Mouse (Mus musculus) right cerebral cortex, adult 2 months (tissue): Measurements from ENCODE around the gene Qdpr.
"Not testable (repeated sequence)": the region's sequence is repeated elsewhere in the genome, so short reads cannot be mapped to it uniquely, and the experiment has no call there.

Experiments used
- DNase-seq, 2 experiments: peaks; one replicate each; pipeline ENCODE4 v3.0.0; 2021 to 2022; ENCODE audit warnings: low spot score in 2 of 2

The Qdpr gene

DNA sequence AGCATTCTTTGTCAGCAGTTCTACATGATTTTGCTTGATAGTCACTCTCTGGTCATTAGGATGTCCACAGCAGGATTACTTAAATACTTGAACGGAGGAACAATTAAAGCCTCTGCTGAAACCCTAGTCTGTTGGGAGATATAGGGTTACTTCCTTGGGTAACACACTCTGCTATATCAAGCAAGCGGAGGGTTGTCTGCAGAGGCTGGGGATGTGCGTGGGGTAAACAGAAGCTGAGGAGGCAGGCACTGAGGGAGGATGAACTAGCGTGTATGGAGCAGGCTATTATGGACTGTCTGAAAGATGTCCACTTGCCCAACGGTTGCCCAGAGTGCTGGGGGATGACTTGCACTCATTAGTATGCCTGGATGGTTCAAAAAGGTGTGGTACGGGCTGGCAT, 3.4 kb upstream of the Qdpr start, which contains the start of gene Clrn2:
Gene Clrn2 (plus strand): TSS at position 301 of the 400 bp plus-strand sequence.
- no peak for DNase-seq

DNA sequence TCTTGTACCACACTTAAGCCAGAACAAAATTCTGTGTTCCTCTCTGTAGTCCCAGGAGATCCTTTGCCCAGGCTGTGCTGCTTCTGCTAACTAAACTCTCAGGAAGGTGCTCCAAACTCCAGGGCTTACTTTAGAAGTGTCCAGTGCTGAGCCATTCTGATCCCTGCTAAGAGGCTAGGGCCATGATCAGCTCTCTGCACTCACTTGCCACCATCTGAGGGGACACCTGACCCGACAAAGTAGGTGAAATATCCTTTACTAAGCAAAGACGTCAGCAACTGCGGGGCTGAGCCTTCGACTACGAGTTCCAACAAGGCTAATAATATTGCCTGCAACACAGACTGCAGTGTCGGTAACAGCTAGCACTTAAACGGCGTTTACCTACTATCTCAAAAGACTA, 830 bp downstream of the Qdpr start:
- no peak for DNase-seq

DNA sequence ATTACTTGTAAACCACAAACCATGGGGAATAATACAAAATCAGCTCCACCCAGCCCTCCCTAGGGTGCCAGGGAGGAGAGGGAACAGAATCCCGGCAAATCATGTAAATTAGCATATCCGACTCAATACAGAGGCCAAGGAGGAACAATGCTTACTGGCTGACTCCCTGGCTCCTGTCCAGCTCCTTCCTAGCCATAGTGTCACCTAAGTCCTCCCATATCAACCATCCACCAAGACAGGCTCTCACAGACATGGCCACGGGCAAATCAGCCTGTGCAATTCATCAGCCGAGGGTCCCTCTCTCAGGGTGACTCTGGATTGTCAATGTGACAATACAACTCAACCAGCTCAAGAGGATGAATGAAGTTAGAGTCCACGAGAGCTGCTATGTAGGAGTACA, 1.4 kb downstream of the Qdpr start:
- DNase-seq = no peak

DNA sequence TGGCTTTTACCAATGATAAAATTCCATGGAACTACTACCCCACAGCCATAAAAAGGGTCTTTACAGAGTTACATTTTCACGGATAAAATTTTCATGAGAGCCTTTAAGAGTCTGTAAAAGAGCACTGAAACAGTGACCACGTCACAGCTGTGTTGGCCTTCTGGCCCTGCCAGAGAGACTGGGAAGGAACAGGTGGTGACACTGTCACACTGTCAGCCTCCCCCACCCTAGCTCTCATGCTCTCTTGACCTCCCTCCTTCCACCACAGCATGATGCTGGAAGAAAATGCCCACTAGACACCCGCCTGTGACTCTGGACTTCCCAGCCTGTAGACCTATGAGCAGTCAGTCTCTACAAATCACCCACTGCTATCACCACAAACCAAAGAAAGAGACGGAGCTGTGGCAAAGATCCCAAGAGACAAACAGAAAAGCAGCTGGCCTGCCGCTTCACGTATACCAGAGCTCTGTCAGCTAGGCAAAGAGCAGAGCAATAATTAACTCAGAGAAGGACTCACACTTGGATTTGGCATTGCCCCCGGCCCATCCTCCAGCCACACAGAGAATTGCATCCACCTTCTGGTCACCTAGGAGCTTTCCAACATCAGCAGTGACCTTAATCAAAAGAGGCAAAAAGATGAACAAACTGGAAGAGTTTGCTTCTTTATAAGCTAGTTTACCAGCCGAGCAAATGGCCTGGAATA, 5.8 kb downstream of the Qdpr start:
- DNase-seq = no peak

DNA sequence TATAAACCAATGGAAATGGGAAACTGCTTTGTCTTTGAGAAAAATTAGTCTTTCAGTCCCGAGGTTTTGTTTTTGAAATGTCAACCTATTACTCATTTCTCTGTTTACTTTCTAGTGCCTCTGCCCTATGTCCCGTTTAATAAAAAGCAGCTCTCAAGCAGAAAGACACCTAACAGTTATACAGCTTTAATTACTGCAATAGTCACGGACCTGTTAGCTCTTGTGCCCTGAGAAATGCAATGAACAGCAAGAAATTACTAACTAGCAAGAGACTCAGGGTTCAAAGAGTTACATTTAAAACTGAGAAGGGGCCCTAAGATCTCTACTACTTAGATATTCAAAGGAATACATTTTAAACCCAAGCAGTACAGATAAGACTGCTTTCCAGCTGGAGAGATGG, 8.3 kb downstream of the Qdpr start:
- no peak for DNase-seq

DNA sequence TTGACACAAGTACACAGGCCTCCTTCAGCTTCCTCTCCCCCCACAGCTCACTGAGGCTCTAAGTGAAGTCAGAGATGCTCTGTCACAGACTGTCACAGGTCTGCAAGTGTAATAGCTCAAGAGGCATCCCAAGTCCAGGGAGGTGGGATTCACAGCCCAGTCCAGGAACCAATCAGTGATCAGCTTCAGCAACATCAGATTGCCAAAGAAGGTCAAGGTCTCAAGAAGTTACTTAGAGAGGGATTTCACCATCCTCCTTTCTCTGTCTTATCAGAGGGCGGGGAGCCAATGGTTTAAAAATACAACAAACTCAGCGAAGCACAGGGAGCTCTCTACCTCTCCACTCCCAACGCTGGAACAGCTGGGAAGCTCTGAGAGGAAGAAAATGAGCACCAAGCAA, 8.9 kb downstream of the Qdpr start:
- no peak for DNase-seq

DNA sequence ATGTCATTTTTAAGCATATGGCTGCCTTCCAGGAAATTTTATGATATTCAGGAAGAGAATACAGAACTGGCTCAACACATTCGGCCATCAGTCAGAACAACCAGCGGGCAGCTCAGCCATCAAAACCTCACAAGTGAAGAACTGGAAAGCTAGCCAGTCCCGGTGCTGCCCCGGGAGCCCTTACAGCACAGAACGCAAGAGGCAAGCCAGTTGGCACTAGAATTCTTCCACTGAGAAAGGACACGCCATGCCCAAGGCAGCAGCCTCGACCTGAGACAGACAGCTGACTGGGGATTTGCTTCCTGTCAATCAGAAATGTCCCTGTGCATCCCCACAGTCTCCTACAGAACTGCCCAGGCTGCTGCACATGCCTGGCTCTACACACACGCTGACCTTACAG, 11.7 kb downstream of the Qdpr start:
- DNase-seq = no peak

DNA sequence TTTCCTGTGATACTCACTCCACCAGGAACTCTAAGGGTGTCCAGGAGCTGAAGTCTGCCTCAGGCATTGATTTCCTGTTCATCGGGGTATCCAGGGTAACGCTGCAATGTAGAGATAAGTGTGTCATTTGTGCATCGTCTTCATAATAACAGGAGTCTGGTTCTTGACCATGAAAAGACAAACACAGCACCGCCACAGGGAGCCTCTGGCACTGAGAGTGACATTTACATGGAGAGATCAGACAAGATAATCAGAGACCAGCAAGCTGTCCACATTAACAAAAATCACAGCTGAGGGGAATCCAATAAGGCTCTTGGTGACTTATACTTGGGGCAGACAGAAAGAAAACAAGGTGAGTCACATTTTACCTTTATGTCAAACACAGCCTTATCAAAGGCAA, 12.2 kb downstream of the Qdpr start:
- DNase-seq = no peak

DNA sequence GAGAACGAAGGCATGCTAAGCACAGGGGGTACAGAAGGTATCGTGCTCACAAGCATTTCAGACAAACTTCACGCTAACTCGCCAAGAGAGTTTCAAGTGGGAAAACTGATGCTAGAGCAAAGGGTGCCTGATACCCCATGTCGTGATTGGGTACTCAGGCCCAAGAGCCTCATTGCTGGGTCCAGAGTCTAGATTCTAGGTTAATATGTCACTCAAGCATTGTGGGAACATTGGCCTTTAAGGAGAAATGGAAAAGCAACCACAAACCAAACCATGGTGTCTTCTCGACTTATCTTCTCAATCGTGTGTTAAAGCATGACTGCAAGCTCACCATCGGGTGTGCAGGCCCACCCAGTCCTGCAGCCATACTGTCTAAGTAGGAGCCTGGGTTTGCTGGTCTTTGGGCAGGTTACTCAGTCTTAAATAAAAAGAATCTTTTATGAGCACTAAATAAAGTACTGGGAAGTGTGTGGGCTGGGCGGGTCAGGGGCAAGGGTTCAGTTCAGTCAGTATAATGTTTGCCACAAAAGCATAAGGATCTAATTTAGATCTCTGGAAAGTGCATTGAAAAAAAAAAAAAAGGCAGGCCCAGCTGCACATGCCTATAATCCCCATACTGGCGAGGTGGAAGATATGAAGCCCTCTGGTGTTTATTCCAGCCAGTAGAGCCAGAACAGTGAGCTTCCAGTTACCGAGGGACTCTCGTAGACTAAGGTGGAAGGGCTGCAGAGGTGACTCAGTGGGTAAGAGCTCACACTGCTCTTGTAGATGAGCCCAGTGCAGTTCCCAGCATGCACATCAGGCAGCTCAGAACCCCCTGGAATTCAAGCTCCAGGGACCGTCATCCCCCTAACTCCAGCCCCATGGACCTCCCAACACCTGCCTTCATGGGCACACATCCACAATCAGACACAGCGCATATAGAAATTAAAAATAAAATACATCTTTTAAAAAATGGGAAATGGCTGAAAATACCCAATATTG, 13.8 kb downstream of the Qdpr start:
- no peak for DNase-seq

DNA sequence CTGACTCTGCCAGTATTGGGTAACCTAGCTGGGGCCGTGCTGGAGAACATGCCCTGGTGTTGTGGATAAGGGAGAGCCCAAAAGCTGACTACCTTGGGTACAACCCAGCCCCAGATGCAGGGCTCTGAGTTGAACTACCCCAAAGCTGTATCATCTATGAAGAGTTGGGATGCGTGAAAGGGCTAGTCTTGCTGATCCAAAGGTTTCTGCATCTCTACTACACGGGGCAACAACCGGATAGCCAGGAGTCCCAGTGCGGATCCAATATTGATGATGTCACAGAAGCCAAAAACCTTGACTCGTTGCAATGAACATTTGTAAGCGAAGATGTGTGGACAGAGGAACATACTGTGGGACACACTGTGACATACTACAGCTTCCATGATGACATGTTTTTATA, 22.1 kb downstream of the Qdpr start:
- no peak for DNase-seq

DNA sequence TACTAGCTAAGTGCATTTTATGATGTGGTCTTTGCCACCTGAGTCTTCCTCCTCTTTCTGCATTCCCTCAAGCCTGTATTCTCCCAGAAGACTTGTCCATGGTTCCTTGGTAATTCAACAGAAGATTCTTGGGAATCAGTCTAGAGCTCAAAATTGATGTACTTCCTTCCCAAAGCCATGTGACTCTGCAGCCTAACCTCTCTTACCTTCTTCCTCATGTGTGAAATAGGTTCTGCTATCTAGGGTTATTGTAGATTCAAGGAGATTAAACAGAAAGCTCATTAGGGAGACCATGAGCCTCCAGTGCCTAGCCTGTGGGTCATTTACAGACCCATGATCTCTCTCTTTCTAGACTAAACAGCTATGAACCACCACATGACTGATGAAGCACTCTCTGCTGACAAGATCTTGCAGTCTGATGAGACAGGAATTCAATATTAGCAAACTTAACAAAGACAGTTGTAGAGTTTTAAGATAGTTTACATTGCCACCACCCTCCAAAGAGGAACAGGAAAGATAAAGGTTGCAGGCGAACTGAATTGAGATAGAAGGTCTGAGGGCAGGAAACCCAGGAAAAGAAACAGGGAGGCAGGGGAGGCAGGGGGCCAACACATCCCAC, 23.5 kb downstream of the Qdpr start:
- DNase-seq = no peak

DNA sequence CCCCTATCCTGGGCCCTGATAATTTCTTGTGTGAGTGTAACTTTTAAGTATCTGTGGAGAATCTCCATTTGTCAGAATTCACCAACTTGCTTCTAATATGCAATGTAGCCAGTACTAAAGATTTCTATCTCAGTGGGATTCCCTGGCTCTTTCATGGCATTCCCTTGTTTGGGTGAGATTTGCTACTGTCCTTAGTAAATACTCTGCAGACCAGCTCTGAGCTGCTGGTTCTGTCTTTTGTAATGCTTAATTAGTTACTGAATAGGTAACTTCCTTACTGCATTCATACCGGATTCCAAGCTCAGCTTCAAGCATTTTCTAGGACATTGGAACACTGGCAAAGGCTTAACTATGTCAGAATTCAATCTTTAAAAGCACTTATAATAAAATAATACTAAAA, 24.3 kb downstream of the Qdpr start:
- DNase-seq = not testable (repeated sequence)

DNA sequence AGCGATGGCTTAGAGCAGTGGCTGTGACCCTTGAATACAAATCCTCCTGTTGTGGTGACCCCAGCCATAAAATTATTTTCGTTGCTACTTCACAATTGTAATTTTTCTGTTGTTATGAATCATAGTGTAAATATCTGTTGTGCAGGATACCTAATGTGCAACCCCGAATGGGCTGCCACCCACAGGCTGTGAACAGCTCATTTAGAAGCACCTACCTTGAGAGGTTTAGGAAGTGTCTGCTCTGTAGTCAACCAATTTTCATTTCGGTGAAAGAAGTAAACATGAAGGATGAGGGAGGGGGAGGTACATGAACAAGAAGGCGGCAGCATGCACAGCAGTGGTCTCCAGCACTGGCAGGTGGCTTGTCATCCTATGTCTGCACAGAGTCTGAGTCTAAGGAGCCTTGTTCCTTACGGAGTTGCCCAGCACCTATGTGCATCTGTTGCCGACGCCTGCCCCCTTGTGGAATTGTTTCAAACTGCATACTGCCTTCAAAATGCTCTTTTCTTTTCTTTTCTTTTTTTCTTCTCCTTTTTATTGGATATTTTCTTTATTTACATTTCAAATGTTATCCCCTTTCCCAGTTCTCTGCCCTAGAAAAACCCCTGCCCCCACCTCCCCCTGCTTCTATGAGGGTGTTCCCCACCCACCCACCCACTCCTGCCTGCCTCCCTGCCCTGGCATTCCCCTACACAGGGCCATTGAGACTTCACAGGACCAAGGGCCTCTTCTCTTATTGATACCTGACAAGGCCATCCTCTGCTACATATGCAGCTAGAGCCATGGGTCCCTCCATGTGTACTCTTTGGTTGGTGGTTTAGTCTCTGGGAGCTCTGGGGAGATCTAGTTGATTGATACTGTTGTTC, 25.8 kb downstream of the Qdpr start:
- peak; percentile 70 to 81 for DNase-seq

DNA sequence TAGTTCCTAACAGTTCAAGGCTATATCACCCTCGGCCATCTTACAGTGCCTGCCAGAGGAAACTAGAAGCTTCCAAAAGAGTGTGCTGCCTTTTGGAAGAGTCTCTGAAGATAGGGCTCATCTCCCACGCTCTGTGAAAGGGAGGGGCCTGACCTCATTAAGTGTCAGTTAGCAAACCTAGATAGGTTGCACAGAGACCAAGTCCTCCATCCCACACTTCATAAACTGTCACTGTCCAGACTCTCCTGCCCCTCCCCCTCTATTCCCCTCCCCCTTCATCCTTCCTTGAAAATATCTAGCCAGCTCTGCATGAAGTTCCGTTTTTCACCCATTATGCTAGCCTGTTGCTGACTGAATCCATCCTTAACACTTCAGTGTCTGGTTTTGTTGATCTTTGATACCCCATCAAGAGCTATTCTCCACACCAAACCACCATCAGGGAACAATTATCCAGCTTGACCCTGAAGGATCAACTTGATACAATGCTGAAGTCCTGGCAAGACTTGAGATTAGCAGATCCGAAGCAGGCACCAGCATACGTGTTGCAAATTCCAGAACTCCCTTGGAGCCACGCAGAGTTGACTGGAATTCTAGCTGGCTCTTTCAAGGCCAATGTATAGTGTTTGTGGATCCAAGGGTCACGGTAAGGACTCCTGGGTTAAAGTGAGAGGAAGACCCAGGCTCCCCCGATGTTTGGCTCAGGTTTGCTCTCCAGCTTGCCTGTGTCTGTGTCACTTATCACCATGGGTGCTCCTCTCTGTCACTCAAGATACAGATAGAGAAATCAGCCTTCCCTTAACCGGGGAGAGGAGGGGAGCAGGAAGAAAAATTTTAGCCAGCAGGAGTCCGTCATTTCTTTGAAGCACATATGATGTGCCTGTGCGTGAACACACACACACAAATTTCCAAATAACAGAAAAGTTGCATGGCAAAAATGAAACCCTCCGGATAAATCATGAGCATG, 27.9 kb downstream of the Qdpr start:
- DNase-seq = no peak

DNA sequence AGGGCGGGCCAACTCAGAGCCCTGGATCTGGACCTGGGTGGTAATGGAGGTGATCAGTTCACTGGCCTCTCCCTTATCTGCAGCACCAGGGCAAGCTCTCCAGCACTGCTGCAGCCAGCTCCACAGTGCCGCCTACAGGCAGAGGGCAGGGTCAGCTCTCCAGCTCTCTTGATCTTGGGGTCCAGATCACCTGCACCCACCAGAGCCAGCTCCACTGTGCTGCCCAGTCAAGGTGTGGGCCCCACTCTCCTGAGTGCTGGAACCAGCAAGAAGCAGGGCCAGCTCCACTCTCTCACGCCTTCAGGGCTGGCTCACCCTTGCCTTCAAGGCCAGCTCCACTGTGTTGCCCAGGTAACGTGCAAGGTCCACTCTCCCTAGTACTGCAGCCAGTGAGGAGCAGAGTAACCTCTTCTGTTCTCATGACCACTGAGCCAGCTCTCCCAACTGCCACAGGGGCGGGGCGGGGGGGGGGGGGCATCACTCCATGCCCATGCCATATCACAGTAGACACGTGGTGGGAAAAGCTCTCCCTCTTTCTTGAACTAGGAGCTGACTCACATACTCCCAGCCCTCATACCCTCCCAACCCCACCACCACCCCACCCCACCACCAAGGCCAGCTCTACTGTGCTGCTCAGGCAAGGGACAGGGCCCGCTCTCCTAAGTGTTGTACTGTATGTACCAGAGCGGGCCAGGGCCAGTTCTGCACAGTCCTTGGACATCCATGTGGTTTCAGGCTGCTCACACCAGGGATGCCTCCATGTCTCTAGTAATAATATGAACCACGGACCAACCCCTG, 30.0 kb downstream of the Qdpr start:
- no peak for DNase-seq

DNA sequence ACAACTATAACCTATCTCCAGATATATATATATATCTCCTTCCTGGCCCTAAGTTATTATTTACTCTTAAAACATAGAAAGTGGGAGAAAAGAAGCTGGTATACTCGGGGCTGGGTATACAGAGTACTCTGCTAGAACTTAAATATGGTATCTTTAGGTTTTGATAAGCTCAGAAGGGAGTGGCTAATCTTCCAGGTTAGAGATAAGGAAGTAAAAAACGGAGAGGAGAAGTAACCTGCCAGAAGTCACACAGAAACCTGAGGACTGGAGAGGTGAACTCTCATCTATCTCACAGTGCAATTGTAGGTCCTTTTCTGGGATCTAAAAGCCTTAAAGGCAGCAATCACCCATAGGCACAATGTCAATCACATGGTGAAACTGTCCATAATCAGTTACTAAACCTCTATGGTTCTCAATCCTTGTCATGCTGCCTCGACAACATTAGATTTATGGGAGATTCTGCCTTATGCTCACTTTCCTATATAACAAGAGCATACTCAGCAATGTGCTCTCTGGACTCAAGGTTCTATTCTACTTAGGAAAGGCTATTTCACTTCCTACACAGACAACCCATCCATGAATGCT, 32.1 kb downstream of the Qdpr start:
- no peak for DNase-seq

DNA sequence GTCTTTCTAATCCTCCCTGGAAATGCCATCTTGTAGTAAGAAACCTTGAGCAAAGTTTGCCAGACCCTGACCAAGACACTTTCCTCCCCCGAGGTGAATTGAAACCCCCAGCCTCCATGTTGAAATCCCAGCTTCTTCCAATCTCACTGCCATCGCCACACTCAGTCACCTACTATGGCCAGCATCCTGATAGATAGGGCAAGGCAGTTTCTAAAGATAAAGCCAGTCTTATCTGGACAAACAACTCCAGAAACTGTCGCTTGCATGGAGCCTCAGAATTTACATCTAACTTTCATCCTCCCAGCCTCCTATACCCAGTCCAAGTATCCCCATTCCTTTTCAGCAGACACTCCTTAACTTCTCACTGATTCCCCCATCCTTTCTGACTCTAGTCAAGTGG, 33.6 kb downstream of the Qdpr start:
- DNase-seq = no peak

DNA sequence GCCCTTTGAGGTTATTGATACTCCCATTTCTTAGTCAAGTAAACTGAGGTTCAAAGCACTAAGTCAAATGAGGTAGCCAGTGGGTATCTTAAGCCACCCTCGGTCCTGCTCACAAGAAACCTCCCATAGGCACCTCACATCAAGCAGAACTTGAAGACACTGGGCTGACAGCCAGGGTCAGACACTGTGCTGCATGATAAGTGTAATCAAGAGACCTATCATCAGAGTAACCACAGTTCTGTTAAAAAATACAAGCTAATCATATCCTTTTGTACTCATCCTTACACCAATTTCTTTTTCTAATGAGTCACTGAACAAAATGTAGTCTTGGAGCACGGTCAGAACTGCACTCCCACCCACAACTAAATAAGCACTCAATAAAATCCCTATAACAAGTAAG, 43.9 kb downstream of the Qdpr start:
- no peak for DNase-seq

DNA sequence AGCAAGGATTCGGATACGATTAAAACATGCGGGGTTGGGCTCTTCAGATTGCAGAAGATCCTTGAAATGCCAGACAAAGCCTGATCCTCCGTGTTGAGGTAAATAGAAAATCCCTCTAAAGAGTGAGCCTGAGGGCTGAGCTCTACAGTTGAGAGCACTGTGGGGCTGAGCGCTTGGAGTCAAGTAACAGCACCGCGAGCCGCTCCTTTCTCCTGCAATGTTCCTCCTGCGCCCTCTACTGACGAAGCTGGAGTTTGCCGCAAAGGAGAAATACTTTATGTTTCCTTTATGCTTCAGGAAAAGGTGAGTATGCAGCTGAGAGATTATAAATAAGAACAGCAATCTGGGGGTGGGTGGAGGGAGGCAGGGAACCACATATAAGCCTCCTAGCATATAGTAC, 47.4 kb downstream of the Qdpr start:
- DNase-seq = peak; percentile 85 to 89
